Mouse (Mus musculus): Measurements from ENCODE around the gene Tmem270.

DNA sequence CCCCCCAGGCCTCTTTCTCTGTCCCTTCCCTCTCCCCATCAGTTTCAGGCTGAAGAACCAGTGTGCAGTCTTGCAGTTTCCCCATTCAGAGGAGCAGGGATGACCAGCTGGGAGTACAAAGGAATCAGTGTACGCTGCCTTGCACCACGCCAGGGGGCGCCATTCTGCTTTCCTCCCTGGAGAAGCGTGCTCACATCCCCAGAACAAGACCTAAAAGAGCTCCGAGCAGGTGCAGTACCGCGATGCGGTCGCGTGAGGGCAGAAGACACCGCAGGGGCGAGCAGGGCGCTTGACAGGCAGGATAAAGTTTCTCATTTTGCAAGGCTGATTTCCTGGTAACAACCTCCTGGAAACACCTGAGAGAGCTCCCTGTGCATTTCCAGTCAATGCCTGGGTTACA is 602 bp upstream of the Tmem270 start:
- TF ChIP-seq EP300 (IDR thresholded peaks at IDR 0.05) (no peak), CTCF (IDR thresholded peaks at IDR 0.05) (peak; percentile 99)
